Mouse (Mus musculus): ENCODE results near the gene Nat8f6.
"Not testable (repeated sequence)": the region's sequence is repeated elsewhere in the genome, so short reads cannot be mapped to it uniquely, and the experiment has no call there.

GRCm38 (mm10) chr6:85809784-85810183 lies 11.0 kb downstream of the Nat8f6 start:
- TF ChIP-seq CTCF (IDR thresholded peaks at IDR 0.05; ENCODE audit: extremely low read depth, insufficient read length, insufficient replicate concordance, low read depth, low read length); POLR2A (IDR thresholded peaks at IDR 0.05; ENCODE audit: low read depth, low read length): not testable (repeated sequence)

Measured in small intestine, adult 2 months (tissue).